Mouse (Mus musculus) ES-E14 (cell line): ENCODE results near the gene Sp9. TPM values are rescaled to one million over a fixed set of nuclear protein-coding genes. Genes with fewer than 3 reads are reported as not detected.

Source experiments
- DNase-seq: peaks from one replicate; pipeline ENCODE4 v3.0.0-alpha.2; 2013; ENCODE audit warnings: low read depth, low spot score
- H3K27ac ChIP-seq: 2 replicates; pipeline ENCODE4 v1.5.1; 2012; ENCODE audit warnings: low read depth, mild to moderate bottlenecking, low read length, moderate library complexity, mixed read lengths; ENCODE audit not compliant: poor library complexity, insufficient read depth, severe bottlenecking
- H3K36me3 ChIP-seq: 2 replicates; pipeline ENCODE4 v1.6.1; 2012; ENCODE audit warnings: mild to moderate bottlenecking, low read length, moderate library complexity, mixed read lengths; ENCODE audit not compliant: control insufficient read depth, poor library complexity, insufficient read depth, severe bottlenecking
- H3K4me1 ChIP-seq, 2 experiments: fragments of 150-350 bp in 1 of 2; sonication (generic) in 1 of 2; 2 replicates each; pipeline ENCODE4 v1.6.1; 2012; ENCODE audit warnings: low read length in 2 of 2, mild to moderate bottlenecking in 1 of 2, mixed read lengths in 1 of 2; ENCODE audit not compliant: control insufficient read depth in 2 of 2, insufficient read depth in 2 of 2, poor library complexity in 1 of 2
- H3K4me3 ChIP-seq, 2 experiments: fragments of 150-350 bp in 1 of 2; sonication (generic) in 1 of 2; 2 replicates each; pipeline ENCODE4 v1.5.1; 2012; ENCODE audit warnings: low read length in 2 of 2, low read depth in 1 of 2, mild to moderate bottlenecking in 1 of 2, mixed read lengths in 1 of 2; ENCODE audit not compliant: insufficient read depth in 1 of 2, poor library complexity in 1 of 2, severe bottlenecking in 1 of 2
- H3K9ac ChIP-seq: 2 replicates; pipeline ENCODE4 v1.6.1; 2012; ENCODE audit warnings: low read depth, mild to moderate bottlenecking, low read length, mixed read lengths; ENCODE audit not compliant: poor library complexity, insufficient read depth, severe bottlenecking
- H3K9me3 ChIP-seq: fragments of 150-350 bp; sonication (generic); 2 replicates; pipeline ENCODE4 v1.6.1; 2012; ENCODE audit warnings: low read depth, mild to moderate bottlenecking, low read length; ENCODE audit not compliant: control insufficient read depth, insufficient read depth
- CHD2 ChIP-seq: IDR thresholded peaks from 2 replicates; pipeline ENCODE4 v1.6.1; 2014; ENCODE audit warnings: mild to moderate bottlenecking, low read depth, low read length, inconsistent platforms
- HCFC1 ChIP-seq: IDR thresholded peaks from 2 replicates; pipeline ENCODE4 v1.6.1; 2012; ENCODE audit warnings: low read length, inconsistent platforms, borderline replicate concordance; ENCODE audit not compliant: insufficient read depth
- MAFK ChIP-seq: IDR thresholded peaks from 2 replicates; pipeline ENCODE4 v1.6.1; 2014; ENCODE audit warnings: mild to moderate bottlenecking, low read depth, low read length, inconsistent platforms; ENCODE audit not compliant: insufficient read depth
- ZC3H11A ChIP-seq: IDR thresholded peaks from 2 replicates; pipeline ENCODE4 v1.6.1; 2012; ENCODE audit warnings: low read depth, mild to moderate bottlenecking, inconsistent platforms, low read length, borderline replicate concordance
- ZNF384 ChIP-seq: IDR thresholded peaks from 2 replicates; pipeline ENCODE4 v1.6.1; 2012; ENCODE audit warnings: low read depth, low read length, inconsistent platforms
- in situ Hi-C, 2 experiments: fragments of 600-800 bp; cut with MboI; formaldehyde crosslinking; loops; one replicate each; pipeline ENCODE4 v1.15.1; 2025; ENCODE audit warnings: low sequenced_read_pairs in 2 of 2, inconsistent platforms in 1 of 2; ENCODE audit not compliant: unreplicated experiment in 2 of 2
- total RNA-seq: library from RNA; depleted of rRNA; stranded (reverse); fragments of 300-350 nt; gene quantifications from 2 replicates; pipeline ENCODE4 v1.2.3, GENCODE M21; 2012; rRNA removed

The Sp9 gene
- total RNA-seq, 1 experiment, result 0.80 TPM

DNA sequence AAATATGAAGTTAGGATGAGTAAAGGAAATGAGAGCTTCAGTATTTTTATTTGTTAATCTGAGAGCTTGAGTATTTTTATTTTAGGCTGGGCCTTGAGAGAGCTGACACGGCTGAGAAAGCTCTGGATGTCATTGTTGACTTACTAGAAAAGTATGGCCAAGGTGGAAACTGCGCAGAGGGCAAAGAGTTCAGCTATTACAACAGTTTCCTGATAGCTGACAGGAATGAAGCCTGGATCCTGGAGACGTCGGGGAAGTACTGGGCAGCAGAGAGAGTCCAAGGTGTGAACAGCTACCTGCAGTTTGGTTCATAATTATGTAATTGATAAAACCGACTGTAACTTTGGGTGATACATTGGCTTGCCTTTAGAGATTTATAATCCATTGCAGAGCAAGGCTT is 47.5 kb downstream of the Sp9 start:
- no peak for DNase-seq
- in situ Hi-C loops, result no loop called here
- H3K9me3 ChIP-seq, result no peaks in the 10 kb centered on the region

DNA sequence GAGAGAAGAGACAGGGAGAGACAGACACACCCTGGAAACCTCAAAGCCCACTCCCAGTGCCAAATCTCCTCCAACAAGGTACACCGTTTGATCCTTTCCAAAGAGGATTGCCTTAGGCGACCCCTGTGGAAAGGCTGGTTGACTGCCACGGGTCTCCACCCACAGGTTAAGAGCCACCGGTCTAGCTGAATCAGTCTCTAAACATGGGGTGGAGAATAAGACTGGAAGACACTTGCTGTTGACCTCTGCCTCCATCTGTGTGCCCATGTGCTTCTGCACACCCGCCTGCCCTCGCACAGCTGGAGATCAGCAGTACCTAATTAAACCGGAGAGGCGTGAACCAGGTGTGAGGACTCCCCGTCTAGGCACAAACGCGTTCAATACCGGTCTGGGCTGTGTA is 51.3 kb downstream of the Sp9 start:
- H3K4me1 ChIP-seq, result peaks cover 0 to 4% of the 10 kb centered on the region in 2 experiments; a peak in 2 of 4 replicates
- in situ Hi-C loops, result no loop called here
- H3K36me3 ChIP-seq, result peaks cover 5% of the 10 kb centered on the region
- DNase-seq, result peak; percentile 45
- no peak overlapping the region for H3K27ac ChIP-seq
- TF ChIP-seq CHD2 (no peak), ZC3H11A (no peak), HCFC1 (no peak), ZNF384 (no peak), MAFK (no peak)
- no peak overlapping the region for H3K4me3 ChIP-seq
- H3K9me3 ChIP-seq, result no peaks in the 10 kb centered on the region
- no peak overlapping the region for H3K9ac ChIP-seq

More for the DNA sequence above, 47.5 kb downstream of the Sp9 start:
- Histone ChIP-seq H3K27ac (no peak overlapping the region), H3K4me3 (no peak overlapping the region), H3K9ac (no peak overlapping the region), H3K36me3 (peaks cover 5% of the 10 kb centered on the region), H3K4me1 (peaks cover 0 to 4% of the 10 kb centered on the region in 2 experiments; a peak in 2 of 4 replicates)
- TF ChIP-seq ZC3H11A (no peak), CHD2 (no peak), MAFK (no peak), ZNF384 (no peak), HCFC1 (no peak)

DNA sequence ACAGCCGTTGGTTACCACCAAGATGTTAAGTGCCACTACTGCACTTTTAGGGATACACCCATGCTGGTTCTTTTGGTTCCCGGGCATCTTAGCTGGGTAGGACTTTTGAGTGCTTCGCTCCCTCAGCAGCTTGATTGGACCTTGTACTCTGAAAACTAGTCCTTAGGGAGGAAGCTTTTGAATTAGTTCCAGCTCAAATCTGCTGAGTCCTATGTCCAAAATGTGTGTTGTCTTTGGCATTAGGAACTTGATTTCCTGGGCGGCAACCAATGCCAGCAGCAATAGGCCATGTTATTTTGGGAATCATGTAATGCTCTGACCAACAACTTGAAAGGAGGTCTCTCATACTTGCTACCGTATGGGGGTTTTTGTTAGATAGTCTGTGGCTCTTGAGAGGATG is 54.1 kb downstream of the Sp9 start:
- Histone ChIP-seq H3K4me3 (no peak overlapping the region), H3K27ac (no peak overlapping the region), H3K4me1 (peaks cover 0 to 4% of the 10 kb centered on the region in 2 experiments; a peak in 2 of 4 replicates), H3K9ac (no peak overlapping the region), H3K36me3 (no peaks in the 10 kb centered on the region), H3K9me3 (no peaks in the 10 kb centered on the region)
- in situ Hi-C loops, result no loop called here
- DNase-seq, result no peak
- no peak for TF ChIP-seq HCFC1
- TF ChIP-seq MAFK, result no peak
- TF ChIP-seq ZNF384, result no peak
- no peak for TF ChIP-seq ZC3H11A
- TF ChIP-seq CHD2, result no peak

Other genes starting within 250 kb of the Sp9 start
- 61.5 and 90.5 TPM in 2 replicates for gene Ola1, start 53.0 kb upstream of the Sp9 start, total RNA-seq
- 5.9 and 10.6 TPM in 2 replicates for gene Scrn3, start 40.7 kb downstream of the Sp9 start, total RNA-seq
- 6.6 and 7.4 TPM in 2 replicates for gene Cir1, start 40.8 kb downstream of the Sp9 start, total RNA-seq
- 1.9 and 2.3 TPM in 2 replicates for gene Gpr155, start 114.6 kb downstream of the Sp9 start, total RNA-seq